Mouse (Mus musculus) brain, embryonic 14.5 days (tissue): ENCODE results near the gene Xrcc6.
A peak's percentile ranks its signal among the peaks of the same experiment; 100 is the strongest.

Experiments used
- CTCF ChIP-seq: fragments of 200-500 bp; IDR thresholded peaks from 2 replicates; pipeline ENCODE4 v1.5.1; 2012; ENCODE audit warnings: inconsistent platforms, mild to moderate bottlenecking, moderate library complexity, borderline replicate concordance; ENCODE audit not compliant: insufficient read depth, insufficient read length; ENCODE audit errors: extremely low read depth
- POLR2A ChIP-seq: fragments of 200-500 bp; IDR thresholded peaks from 2 replicates; pipeline ENCODE4 v1.6.1; 2012; ENCODE audit warnings: mild to moderate bottlenecking, inconsistent platforms, borderline replicate concordance; ENCODE audit not compliant: poor library complexity, insufficient read depth, insufficient read length, severe bottlenecking; ENCODE audit errors: extremely low read depth

DNA sequence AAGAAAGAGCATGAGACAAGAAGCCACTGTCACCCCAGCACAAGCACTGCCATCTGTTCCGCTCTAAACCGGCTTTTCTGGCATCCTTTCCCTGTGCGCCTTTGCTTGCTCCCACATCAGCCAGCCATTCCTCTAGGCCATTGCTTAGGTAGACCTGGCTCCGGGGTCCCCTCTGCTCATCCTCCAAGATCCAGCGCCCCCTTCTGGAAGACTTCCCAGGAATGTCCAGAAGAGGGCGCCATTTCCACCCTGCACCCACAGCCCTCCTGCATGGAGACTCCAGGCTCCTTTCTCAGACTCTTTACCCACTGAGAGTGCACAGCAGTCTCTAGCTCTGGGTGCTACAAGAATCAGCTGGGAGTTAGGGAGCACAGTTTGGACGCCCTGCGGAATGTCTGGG lies 31.2 kb upstream of the Xrcc6 start:
- TF ChIP-seq CTCF (peak; percentile 75), POLR2A (no peak)
